Mouse (Mus musculus): ENCODE data around the gene Cdc42se2. TPM values are rescaled to one million over a fixed set of nuclear protein-coding genes. Genes with fewer than 3 reads are reported as not detected.

The Cdc42se2 gene
- total RNA-seq, 2 experiments from 2014 or later: 138 to 151 TPM

DNA sequence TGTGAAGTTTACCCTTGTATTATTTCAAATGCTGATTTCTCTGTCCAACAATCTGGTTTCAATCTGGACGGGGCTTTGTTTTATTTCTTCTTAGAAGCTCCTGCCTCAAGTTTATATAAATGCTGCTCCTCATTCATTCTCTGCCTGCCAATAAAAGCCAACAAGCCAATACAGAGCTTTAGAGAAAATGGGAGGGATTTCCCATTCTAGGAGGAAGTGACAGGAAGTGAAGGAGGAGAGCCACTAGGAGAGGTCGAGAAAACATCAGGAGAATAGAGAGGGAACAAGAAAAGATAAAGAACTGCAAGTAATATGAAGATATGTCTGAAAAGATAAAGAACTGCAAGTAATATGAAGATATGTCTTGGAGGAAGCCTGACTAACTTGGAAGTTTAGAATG, 74.6 kb downstream of the Cdc42se2 start:
- no peak for DNase-seq (ENCODE audit: low spot score in 2 of 2)

DNA sequence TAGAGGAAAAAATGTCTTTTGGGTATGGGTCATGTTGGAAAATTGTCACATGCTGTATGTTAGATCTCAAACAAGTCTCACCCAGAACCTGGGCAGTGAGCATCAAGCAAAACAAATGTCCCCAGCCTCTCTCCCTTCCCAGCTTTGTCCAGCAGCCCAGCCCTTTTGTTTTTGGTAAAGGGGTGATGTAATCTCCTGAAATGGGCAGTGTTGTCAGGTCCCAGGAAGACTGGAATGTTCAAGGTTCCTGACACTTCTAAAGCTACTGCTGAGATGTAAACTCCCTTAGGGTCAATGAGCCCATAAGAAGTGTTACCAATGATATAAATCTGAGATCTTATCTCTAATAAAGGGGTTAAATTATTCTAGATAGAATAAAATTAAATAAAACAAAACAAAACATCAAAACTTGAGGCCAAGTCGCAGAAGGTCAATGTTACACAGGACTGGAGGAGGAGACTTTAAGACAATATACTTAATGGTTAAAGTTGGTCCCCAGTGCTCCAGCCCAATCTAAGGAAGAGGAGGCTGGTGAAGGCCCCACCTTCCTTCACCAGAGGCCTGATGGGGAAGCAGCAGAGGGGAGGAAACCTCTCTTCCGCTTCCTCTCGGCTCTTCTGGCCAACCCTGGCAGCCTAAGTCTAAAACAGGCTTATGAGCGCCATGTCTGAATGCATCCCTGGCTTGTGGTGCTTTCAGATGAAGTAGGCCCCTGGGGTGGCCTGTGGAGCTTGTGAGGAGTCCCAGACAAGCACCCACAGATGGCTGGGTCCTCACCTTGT, 76.8 kb downstream of the Cdc42se2 start:
- no peak for DNase-seq (ENCODE audit: low spot score in 2 of 2)

DNA sequence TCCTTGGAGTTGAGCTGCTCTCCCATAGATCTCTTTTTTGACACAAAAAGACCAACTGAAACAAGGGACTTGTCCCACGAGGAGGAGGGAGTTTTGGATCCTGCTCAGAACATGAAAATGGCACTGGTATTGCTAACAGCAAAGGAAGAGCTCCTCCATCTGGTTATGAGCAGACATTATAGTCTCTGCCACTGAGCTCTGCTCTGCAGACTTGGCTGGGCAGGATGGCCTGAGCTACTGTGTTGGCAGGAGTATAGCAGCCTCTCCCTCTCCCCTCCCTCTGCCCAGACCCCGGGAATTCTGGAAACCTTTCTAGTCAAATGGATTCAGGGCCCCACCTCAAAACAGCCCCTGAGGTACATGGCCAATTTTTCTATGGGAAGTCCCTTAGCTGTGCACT, 77.8 kb downstream of the Cdc42se2 start:
- DNase-seq (ENCODE audit: low spot score in 2 of 2): peak; percentile 31 to 35

DNA sequence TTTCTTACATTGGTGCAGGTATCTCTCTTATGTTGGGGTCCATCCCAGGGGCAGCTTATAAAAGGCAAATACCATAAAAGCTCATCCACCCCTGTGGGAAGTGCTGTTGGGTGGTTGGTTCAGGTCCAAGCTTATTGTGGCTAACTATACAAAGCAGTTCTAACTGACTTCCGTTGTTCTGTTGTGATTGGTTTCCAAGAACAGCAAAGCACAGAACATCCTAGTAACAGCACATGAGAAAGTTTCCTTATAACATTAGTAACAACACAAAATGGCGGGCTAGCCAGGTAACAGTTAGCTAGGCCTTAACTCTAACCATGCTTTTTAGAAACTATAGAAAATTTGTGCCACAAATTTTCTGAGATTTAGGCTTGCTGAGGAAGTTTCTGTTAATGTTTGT, 79.3 kb downstream of the Cdc42se2 start:
- no peak for DNase-seq (ENCODE audit: low spot score in 2 of 2)

DNA sequence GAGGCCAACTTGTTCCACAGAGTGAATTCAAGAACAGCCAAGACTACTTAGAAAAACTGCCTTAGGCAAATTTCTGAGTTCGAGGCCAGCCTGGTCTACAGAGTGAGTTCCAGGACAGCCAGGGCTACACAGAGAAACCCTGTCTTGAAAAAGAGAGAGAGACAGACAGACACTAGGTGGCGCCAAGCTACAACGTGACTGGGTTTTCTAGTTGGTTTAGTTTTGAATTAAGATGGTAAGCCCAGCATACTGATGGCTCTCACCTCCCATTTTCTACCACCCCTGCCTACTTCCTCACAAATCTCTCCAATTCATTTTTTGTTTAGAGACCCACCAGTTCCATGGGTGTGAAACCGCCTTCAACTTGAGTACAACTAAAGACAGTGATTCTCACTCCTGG, 84.2 kb downstream of the Cdc42se2 start:
- DNase-seq (ENCODE audit: low spot score in 2 of 2): peak; percentile 77 to 79

DNA sequence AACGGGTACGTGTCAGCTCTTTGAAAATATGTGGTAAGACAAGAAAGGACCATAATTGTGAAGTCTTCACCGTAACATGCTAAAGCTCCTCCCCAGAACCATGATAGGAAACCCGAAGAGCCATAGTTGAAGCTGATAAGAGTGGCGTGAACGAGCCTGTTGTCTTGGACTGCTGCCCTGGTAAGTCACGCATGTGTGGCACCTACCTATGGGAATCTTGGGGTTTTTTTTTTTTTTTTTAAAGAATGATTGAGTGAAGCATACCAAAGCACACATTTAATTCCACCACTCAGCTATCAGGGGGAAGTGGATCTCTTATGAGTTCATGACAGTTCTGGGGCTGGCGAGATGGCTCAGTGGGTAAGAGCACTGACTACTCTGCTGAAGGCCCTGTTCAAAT, 85.6 kb downstream of the Cdc42se2 start:
- no peak for DNase-seq (ENCODE audit: low spot score in 2 of 2)

DNA sequence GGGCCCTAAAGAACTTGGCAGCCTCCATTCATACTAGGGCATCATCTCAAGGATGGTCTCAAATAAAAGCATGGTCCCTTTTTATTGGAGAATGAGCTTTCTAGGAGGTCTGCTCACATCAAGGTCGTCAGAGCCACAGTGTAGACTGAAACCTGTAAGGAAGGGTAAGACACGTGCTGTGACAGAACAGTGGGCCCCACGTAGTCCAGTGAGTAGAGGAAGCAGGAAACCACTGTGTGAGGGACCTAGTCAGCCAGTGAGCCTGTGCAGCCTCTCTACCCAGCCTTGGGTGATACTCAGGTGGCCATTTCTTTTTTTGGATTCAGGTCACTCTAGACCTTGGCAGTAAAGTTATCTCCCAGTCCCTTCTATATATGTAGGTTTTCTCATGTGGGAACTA, 87.5 kb downstream of the Cdc42se2 start:
- DNase-seq (ENCODE audit: low spot score in 2 of 2): no peak

DNA sequence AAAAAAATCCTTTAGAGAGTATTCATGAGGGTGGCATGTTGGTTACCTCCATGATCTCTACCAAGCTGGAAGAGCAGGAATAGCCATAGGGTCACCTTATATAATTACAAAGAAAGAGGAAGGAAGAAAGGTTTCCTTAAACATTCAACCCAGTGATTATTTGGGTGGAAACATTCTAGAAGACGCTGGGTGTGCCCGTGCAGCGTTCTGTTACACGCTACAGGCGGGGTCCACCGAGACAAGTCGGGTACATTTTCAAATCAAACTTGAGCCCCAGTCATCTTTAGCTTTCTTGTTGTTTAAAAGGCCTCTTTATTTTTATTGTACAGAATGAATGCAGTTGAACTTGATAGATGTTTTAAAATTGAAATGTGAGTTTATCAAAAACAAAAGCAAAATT, 88.8 kb downstream of the Cdc42se2 start:
- no peak for DNase-seq (ENCODE audit: low spot score in 2 of 2)

DNA sequence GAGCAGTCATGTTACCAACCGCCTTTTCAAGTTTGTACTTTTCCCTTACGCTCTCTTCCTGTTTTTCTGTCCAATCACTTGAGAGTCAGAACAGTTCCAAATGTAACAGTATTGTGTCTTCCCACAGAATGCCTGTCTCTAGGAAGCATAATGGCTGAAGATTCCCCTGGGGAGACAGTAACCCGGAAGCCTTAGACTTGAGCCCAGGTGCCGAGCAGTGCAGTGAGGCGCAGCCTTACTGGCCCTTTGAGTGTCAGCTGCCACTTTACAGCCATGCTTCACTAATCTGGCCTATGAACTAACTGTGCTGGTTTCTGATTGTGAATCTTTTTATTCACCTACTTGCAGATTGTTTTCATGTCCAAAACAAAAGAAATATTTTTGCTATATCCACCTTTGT, 89.9 kb downstream of the Cdc42se2 start:
- DNase-seq (ENCODE audit: low spot score in 2 of 2): no peak

DNA sequence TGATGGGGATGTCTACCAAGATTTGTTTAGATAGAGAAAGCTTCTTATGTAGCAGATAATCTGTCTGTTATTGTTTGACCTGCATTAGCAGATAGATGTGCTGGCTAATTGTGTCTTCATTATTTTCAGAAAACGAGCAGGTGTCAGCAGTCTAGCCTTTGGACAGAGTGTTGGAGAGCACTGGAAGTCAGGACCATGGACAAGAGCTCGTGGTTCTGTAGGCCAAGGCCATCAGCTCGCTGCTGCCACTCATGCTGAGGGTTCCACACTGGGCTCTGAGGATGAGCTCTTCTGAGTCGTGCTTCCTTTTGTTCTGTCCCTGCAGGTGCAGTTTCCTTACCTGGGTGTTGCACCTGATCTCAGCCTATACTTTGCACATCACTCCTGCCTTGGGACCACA, 91.5 kb downstream of the Cdc42se2 start:
- DNase-seq (ENCODE audit: low spot score in 2 of 2): no peak

DNA sequence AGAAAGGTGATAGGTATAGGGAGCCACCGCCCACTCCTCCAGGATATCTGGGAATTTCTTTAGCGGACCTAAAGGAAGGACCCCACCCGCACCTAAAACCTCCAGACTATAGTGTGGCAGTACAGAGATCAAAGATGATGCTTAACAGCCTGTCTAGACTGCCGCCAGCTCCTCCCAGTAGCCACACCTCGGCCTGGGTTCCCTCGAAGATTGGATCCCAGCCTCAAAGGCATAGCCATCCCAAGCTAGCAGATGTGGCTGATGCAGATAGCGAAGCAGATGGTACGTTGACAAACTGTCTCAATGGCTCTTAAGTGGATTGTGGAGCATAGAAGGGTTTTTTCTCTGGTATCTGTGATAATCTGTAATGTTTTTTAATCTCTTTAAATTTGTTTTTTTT, 93.2 kb downstream of the Cdc42se2 start:
- DNase-seq (ENCODE audit: low spot score in 2 of 2): no peak

DNA sequence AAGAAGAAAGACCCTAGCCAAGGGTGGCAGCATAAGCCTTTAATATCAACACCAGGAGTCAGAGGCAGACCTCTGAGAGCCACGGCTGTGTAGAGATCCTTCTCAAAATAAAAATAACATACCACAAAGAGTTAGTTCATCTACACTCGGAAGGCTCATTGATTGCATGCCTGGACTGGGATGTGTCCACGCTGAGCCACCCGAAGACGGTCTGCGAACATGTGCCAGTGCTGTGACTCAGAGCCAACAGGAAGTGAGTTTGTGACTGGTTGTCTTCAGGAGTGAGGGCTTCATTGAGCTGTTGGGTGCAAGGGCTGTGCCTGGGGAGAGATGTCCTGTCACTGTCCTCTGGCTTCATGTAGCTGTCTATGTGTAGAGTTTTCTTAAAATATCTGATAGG, 93.8 kb downstream of the Cdc42se2 start:
- no peak for DNase-seq (ENCODE audit: low spot score in 2 of 2)

DNA sequence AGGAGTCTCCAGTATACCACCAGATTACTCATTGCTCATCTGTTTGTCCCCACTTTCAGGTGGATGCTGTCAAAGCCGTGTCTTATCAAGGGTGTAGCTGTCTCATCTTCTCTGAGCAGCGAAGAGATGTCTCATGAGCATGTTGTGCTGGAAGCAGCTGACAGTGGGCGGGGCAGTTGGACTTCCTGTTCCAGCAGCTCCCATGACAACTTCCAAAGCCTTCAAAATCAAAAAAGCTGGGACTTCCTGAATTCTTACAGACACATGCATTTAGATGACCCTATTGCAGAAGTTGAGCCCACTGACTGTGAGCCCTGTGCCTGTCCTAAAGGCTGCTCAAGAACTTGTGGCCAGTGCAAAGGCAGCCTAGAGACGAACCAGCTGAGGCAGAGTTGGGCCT, 96.3 kb downstream of the Cdc42se2 start:
- no peak for DNase-seq (ENCODE audit: low spot score in 2 of 2)

DNA sequence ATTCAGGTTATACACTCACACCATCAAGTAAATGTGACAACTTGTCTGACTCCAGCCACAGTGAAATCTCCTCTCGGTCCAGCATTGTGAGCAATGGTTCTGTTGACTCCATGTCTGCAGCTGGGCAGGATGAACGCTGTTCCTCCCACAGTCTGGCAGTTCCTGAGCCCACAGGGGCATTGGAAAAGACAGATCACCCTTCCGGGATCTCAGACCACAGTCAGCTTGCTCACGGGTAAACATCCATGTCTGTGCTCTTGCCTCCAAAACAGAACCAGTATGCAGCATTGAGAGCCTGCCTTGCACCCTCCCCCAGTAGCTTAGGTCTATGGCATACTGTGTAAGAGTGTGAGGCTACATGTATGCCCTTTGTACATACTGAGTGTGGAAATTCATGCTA, 97.3 kb downstream of the Cdc42se2 start:
- DNase-seq (ENCODE audit: low spot score in 2 of 2): no peak

DNA sequence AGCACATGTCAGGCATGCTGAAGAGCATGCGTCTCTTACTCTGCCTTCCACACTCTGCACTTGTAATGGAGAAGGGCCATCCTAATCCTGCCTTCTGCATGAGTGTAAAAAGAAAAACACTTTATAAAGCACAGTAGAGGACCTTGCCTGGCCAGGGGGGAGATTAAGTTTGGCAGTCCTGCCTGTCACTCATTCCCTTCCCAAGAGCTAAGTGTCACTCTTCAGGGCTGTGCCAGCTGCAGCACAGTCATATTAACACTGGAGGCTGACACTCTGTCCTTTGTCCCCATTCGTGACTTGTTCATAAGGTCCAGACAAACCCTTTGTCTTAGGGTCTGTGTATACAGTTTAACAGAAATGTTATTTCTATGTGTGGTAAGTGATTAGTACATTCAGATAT, 102.6 kb downstream of the Cdc42se2 start:
- no peak for DNase-seq (ENCODE audit: low spot score in 2 of 2)

DNA sequence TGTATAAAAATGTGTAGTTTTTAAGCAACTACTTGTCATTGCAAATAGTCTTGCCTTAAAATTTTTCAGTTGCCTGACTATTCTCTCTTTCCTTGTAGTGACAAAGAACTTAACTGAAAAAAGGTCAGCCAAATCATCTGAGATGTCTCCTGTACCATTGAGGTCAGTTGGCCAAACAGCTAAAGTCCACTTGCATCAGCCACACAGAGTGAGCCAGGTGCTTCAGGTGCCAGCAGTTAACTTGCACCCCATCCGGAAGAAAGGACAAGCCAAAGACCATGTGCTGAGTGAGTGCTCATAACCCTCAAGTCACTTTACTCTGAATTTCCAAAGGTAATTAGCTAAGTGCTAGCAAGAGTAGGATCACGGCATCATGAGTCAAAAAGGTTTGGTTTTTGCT, 108.3 kb downstream of the Cdc42se2 start:
- no peak for DNase-seq (ENCODE audit: low spot score in 2 of 2)

DNA sequence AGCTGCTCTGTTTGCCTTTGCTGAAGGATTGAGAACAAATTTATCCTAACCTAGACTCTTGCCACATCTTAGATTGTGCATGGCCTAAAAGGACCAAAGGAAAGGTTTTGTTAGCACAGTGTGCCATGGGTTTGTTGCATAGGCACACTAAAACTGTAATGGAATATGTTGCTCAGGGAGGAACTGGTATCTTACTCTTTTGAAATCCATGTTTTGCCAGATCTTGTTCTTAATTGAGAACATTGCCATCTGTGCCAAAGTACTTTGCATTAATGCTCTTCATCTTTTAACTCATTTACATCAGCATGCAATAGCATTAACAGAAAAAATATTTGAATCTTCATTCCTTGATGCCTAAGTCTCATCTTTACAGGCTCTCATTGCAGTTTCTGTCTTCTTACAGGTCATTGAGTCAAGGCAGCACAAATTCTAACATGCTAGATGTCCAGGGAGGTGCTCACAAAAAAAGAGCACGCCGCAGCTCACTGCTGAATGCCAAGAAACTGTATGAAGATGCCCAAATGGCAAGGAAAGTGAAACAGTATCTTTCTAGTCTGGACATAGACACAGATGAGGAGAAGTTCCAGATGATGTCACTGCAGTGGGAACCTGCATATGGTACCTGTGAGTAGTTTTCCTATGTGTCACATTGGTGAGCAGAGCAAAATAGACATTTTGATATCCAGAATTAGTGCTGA, 111.5 kb downstream of the Cdc42se2 start:
- no peak for DNase-seq (ENCODE audit: low spot score in 2 of 2)

DNA sequence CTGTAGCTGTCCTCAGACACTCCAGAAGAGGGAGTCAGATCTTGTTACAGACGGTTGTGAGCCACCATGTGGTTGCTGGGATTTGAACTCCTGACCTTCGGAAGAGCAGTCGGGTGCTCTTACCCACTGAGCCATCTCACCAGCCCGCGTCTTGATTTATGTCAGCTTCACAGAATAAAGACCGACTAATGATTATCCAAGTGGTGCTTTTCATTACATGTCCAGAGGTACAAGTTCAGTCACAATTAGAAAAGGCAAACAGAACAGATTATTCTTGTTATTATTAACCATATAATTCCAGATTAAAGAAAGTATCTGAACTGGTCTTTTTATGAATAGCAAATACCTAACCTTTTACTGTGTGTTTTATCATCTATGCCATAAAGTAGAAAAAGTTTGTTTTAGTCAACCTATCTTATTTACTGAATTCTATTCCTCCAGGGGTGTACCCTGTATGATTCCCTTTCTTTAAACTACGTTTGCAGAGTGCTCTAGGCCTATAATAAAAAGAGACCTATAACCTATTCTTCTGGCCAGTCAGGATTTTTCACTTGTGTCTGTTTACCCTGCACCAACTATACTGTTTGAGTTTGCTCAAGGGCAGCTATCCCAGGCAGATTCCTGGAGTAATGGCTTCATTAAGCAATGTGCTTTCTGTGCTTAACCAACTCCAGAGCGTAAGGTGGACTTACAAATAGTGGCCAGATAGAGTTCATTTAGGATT, 113.7 kb downstream of the Cdc42se2 start:
- DNase-seq (ENCODE audit: low spot score in 2 of 2): no peak

Measured in layer of hippocampus, postnatal 10 days (tissue).